Mouse (Mus musculus) lung, embryonic 14.5 days (tissue): ENCODE measurements at regions not wholly inside any gene's neighbourhood (a gene's known extent, or its start where the extent isn't known, plus 50 kb on each side); places are given as distances from the start of the nearest gene placed in this dataset.

Experiments used
- ATAC-seq: fragments of 200-750 bp; cut with Nextera tagmentation; 2 replicates; pipeline ENCODE4 v1.8.0; 2017; ENCODE audit warnings: mild to moderate bottlenecking, moderate TSS enrichment, moderate library complexity; ENCODE audit not compliant: insufficient read depth
- DNase-seq: peaks from one replicate; pipeline ENCODE4 v3.0.0-alpha.2; 2015
- H3K27ac ChIP-seq: fragments of 300-500 bp; sonication (generic); 2 replicates; pipeline ENCODE4 v1.5.1; 2014; ENCODE audit warnings: low read depth, mild to moderate bottlenecking, moderate library complexity
- H3K27me3 ChIP-seq: fragments of 300-500 bp; sonication (generic); 2 replicates; pipeline ENCODE4 v1.6.1; 2014; ENCODE audit warnings: low read length, control low read depth; ENCODE audit not compliant: insufficient read depth
- H3K36me3 ChIP-seq: fragments of 300-500 bp; sonication (generic); 2 replicates; pipeline ENCODE4 v1.6.1; 2014; ENCODE audit warnings: control low read depth; ENCODE audit not compliant: insufficient read depth
- H3K4me1 ChIP-seq: fragments of 300-500 bp; sonication (generic); 2 replicates; pipeline ENCODE4 v1.6.1; 2014; ENCODE audit warnings: antibody characterized with exemption, control low read depth; ENCODE audit not compliant: insufficient read depth
- H3K4me2 ChIP-seq: fragments of 300-500 bp; sonication (generic); 2 replicates; pipeline ENCODE4 v1.6.1; 2014; ENCODE audit warnings: mild to moderate bottlenecking
- H3K4me3 ChIP-seq: fragments of 300-500 bp; sonication (generic); 2 replicates; pipeline ENCODE4 v1.5.1; 2014; ENCODE audit warnings: low read depth, low read length
- H3K9ac ChIP-seq: fragments of 300-500 bp; sonication (generic); 2 replicates; pipeline ENCODE4 v1.6.1; 2014
- H3K9me3 ChIP-seq: fragments of 300-500 bp; sonication (generic); 2 replicates; pipeline ENCODE4 v1.6.1; 2016; ENCODE audit warnings: low read depth, low read length, control low read depth
- CTCF ChIP-seq: IDR thresholded peaks from 2 replicates; pipeline ENCODE4 v1.5.1; 2016; ENCODE audit warnings: antibody characterized with exemption, low read depth
- WGBS: fragments of 180-500 bp; shearing (Covaris S2); extraction: QIAGEN DNeasy Blood & Tissue Kit; methylation state at CpG from one replicate; pipeline ENCODE4 v1.1.7; 2014; 5-methylcytosine and 5-hydroxymethylcytosine counted together

DNA sequence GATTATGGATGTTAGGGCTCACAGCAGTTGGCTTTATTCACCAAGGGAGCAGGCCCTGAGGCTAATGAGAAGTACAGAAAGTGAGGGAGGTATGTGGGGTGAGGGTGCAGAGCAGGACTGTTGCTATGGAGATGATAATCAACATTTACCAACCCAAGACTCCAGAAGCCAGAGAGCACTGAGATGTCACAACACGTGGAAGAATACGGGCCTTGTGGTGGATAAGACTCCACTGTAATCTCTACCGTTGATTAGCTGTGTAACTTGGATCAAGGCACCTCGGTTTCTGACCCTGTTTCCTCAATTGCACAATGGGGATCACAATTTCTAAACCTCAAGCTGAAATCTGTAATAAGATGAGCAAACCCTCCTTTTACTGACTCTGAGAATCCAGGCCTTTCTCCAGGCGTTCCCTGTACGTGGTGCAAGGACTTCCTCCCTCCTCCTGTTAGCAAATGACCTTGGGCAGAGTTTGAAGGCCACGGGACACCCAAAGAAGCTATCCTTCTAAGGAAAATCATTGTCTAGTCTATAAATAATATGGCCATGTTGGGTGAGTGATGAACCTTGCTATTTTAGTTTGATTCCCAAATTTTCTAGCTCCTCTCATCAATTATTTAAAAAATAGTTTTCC lies 239.8 kb downstream of the Opa1 start:
- DNase-seq (no peak), ATAC-seq (no peak)
- Histone ChIP-seq H3K9me3 (no peaks in the 10 kb centered on the region), H3K27ac (no peak overlapping the region), H3K4me2 (no peak overlapping the region), H3K4me3 (no peak overlapping the region), H3K4me1 (peaks cover 28% of the 10 kb centered on the region), H3K36me3 (no peaks in the 10 kb centered on the region), H3K9ac (no peak overlapping the region), H3K27me3 (no peaks in the 10 kb centered on the region)
- 54% methylated on average over 7 of the region's 7 CpGs for WGBS
- TF ChIP-seq CTCF, result no peak

DNA sequence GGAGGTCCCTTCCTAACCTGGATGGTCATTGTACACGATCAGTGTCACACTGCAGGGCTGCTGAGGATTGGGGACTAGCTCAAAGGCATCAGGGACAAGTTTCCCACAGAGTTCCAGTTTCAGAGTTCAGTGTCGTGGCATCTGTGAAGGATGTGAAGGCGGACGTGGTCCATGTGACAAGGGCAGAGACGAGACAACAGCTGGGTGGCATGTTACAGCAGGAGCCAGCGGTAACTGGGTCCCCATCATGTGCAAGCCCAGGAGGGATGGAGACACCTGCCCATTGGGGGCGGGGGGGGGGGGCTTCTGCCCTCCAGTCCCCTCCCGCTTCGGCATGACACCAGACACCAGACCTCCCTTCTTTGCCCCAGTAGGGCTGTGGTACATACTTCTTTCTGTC lies 241.6 kb downstream of the Opa1 start:
- Histone ChIP-seq H3K4me1 (peaks cover 18% of the 10 kb centered on the region), H3K27me3 (no peaks in the 10 kb centered on the region), H3K4me2 (no peak overlapping the region), H3K36me3 (no peaks in the 10 kb centered on the region), H3K9me3 (no peaks in the 10 kb centered on the region), H3K27ac (no peak overlapping the region), H3K9ac (no peak overlapping the region), H3K4me3 (no peak overlapping the region)
- DNase-seq, result no peak
- ATAC-seq, result no peak
- TF ChIP-seq CTCF, result no peak
- 64% methylated on average over 9 of the region's 9 CpGs for WGBS

GRCm38 (mm10) chr16:29822110-29822509 lies 242.1 kb upstream of the Hes1 start:
- Histone ChIP-seq H3K27me3 (no peaks in the 10 kb centered on the region), H3K4me3 (no peak overlapping the region), H3K4me2 (no peak overlapping the region), H3K27ac (no peak overlapping the region), H3K36me3 (no peaks in the 10 kb centered on the region), H3K9me3 (no peaks in the 10 kb centered on the region), H3K4me1 (peaks cover 10% of the 10 kb centered on the region; the same call in 1 of the 2 replicates), H3K9ac (no peak overlapping the region)
- TF ChIP-seq CTCF, result no peak
- WGBS, result 56% methylated on average over 7 of the region's 7 CpGs
- DNase-seq (no peak), ATAC-seq (no peak)

DNA sequence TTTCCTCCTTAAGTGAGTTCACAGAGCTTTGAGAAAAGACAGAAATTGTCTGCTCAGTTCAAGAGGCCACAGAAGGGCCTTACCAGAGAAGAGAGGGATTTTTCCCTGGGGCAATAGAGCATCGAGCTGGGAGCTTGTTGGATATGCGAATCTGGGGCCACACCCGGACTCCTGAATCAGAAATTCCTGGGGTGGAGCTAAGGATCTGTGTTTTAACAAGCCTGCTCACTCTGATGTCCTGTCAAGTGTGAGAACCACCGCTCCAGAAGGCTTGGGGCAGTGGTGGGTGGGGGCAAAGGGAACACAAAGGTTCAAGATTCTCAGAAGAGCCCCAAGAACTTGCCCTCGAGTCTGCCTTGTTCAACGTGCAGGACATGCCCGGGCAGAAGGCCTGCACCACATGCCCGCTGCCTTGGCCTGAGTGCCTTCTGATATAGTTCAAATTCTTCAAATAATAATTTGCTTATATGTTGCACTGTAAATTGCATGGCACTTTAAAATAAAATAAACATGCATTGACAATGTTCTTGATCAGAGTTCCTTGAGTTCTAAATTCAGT lies 241.3 kb upstream of the Hes1 start:
- Histone ChIP-seq H3K4me2 (no peak overlapping the region), H3K27ac (no peak overlapping the region), H3K9ac (no peak overlapping the region), H3K4me1 (0 out of 2 replicates have a peak, but pooled peaks cover 7% of the 10 kb centered on the region), H3K4me3 (no peak overlapping the region), H3K36me3 (no peaks in the 10 kb centered on the region), H3K9me3 (no peaks in the 10 kb centered on the region), H3K27me3 (no peaks in the 10 kb centered on the region)
- TF ChIP-seq CTCF, result no peak
- 56% methylated on average over 8 of the region's 8 CpGs for WGBS
- DNase-seq (no peak), ATAC-seq (no peak)

DNA sequence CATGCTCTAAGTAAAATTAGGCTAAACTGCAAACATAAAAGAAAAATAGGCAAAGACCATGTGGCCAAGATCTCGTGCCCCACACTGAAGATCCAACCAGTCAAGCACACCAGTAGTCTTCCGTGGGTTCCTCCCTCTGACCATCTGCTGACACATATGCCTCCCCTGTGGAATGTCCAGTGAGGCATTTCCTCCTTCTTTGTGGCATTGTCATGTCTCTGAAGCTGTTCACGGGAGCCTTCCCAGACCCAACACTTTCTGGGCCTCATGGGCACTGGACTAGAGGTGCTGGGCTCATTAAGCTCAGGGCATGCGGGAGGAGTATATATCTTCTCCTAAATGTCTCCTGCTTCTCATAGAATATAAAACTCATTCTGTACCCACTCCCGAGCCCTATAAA lies 237.3 kb upstream of the Hes1 start:
- no peak overlapping the region for H3K9ac ChIP-seq
- H3K36me3 ChIP-seq, result no peaks in the 10 kb centered on the region
- TF ChIP-seq CTCF, result no peak
- H3K27me3 ChIP-seq, result no peaks in the 10 kb centered on the region
- H3K4me3 ChIP-seq, result no peak overlapping the region
- 79% methylated on average over 5 of the region's 5 CpGs for WGBS
- DNase-seq (no peak), ATAC-seq (no peak)
- 0 out of 2 replicates have a peak, but pooled peaks cover 4% of the 10 kb centered on the region for H3K4me1 ChIP-seq
- no peak overlapping the region for H3K27ac ChIP-seq
- no peak overlapping the region for H3K4me2 ChIP-seq
- H3K9me3 ChIP-seq, result no peaks in the 10 kb centered on the region

- Histone ChIP-seq H3K9ac (no peak overlapping the region), H3K27ac (no peak overlapping the region), H3K27me3 (no peaks in the 10 kb centered on the region), H3K4me3 (no peak overlapping the region), H3K4me1 (0 out of 2 replicates have a peak, but pooled peaks cover 3% of the 10 kb centered on the region), H3K9me3 (no peaks in the 10 kb centered on the region), H3K36me3 (no peaks in the 10 kb centered on the region), H3K4me2 (no peak overlapping the region)
- no peak for ATAC-seq
- 95% methylated on average over 1 of the region's 1 CpGs for WGBS
- DNase-seq, result no peak
- TF ChIP-seq CTCF, result peak; percentile 28
These were observed 236.4 kb upstream of the Hes1 start for GRCm38 (mm10) chr16:29827776-29828175.

DNA sequence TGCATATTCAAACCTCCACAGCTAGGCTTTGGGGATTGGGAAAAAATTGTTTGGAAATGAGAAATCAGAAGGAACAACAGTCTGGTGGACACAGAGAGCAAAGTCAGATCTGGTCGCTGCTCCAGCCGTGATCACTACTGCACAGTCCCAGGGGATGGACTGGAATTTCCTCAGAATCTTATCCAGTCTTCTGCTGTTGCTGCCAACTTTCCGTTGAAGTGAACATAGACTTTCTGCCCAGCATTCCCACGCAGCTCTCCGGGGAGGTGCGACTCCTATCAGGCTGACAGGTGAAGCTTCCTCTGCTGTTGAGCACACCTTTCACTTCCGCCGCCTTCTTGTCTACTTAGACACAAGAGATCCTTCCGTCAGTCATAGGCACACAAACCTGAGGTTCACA lies 234.7 kb upstream of the Hes1 start:
- Histone ChIP-seq H3K4me2 (no peak overlapping the region), H3K9ac (no peak overlapping the region), H3K27ac (no peak overlapping the region), H3K27me3 (no peaks in the 10 kb centered on the region), H3K9me3 (no peaks in the 10 kb centered on the region), H3K4me1 (no peaks in the 10 kb centered on the region), H3K4me3 (no peak overlapping the region), H3K36me3 (no peaks in the 10 kb centered on the region)
- WGBS, result 79% methylated on average over 9 of the region's 9 CpGs
- DNase-seq (no peak), ATAC-seq (no peak)
- no peak for TF ChIP-seq CTCF
